Mouse (Mus musculus): ENCODE measurements around the gene Slc12a1.
"Not testable (repeated sequence)": the region's sequence is repeated elsewhere in the genome, so short reads cannot be mapped to it uniquely, and the experiment has no call there.

The Slc12a1 gene

GRCm38 (mm10) chr2:125152388-125152787, at the start of gene Slc12a1:
Gene Slc12a1 (plus strand): TSS chr2:125152505.
- no peak for DNase-seq

- DNase-seq: not testable (repeated sequence)
Measured at GRCm38 (mm10) chr2:125104491-125104890, 47.8 kb upstream of the Slc12a1 start.

- DNase-seq: not testable (repeated sequence)
Measured at GRCm38 (mm10) chr2:125106536-125106935, 45.8 kb upstream of the Slc12a1 start.

- no peak for DNase-seq
Measured at GRCm38 (mm10) chr2:125119381-125120110, 32.8 kb upstream of the Slc12a1 start.

GRCm38 (mm10) chr2:125122288-125122623, 30.0 kb upstream of the Slc12a1 start:
- DNase-seq: no peak

GRCm38 (mm10) chr2:125122624-125123476, 29.5 kb upstream of the Slc12a1 start:
- peak; percentile 59 for DNase-seq

- DNase-seq: peak; percentile 89
Measured at GRCm38 (mm10) chr2:125123477-125123852, 28.8 kb upstream of the Slc12a1 start, which contains the start of gene Myef2. Gene Myef2 (minus strand): TSS chr2:125123661.

- DNase-seq: no peak
Measured at GRCm38 (mm10) chr2:125125824-125126223, 26.5 kb upstream of the Slc12a1 start.

GRCm38 (mm10) chr2:125126792-125127191, 25.5 kb upstream of the Slc12a1 start:
- no peak for DNase-seq

- no peak for DNase-seq
Measured at GRCm38 (mm10) chr2:125134113-125134512, 18.2 kb upstream of the Slc12a1 start.

GRCm38 (mm10) chr2:125135903-125136811, 16.1 kb upstream of the Slc12a1 start, which contains the start of gene Ctxn2:
Gene Ctxn2 (plus strand): TSS chr2:125136692.
- peak; percentile 86 for DNase-seq

- DNase-seq: no peak
Measured at GRCm38 (mm10) chr2:125136846-125137245, 15.5 kb upstream of the Slc12a1 start.

GRCm38 (mm10) chr2:125142336-125142735, 10.0 kb upstream of the Slc12a1 start:
- DNase-seq: no peak

GRCm38 (mm10) chr2:125154294-125154693, 2.0 kb downstream of the Slc12a1 start:
- DNase-seq: no peak

GRCm38 (mm10) chr2:125155504-125155903, 3.2 kb downstream of the Slc12a1 start:
- no peak for DNase-seq

- no peak for DNase-seq
Measured at GRCm38 (mm10) chr2:125162012-125162470, 9.7 kb downstream of the Slc12a1 start.

- DNase-seq: no peak
Measured at GRCm38 (mm10) chr2:125178225-125178798, 26.0 kb downstream of the Slc12a1 start.

- no peak for DNase-seq
Measured at GRCm38 (mm10) chr2:125187904-125188303, 35.6 kb downstream of the Slc12a1 start.

- peak; percentile 62 for DNase-seq
Measured at GRCm38 (mm10) chr2:125189197-125189596, 36.9 kb downstream of the Slc12a1 start.

- no peak for DNase-seq
Measured at GRCm38 (mm10) chr2:125192905-125193304, 40.6 kb downstream of the Slc12a1 start.

GRCm38 (mm10) chr2:125196771-125197170, 44.5 kb downstream of the Slc12a1 start:
- no peak for DNase-seq

- DNase-seq: no peak
Measured at GRCm38 (mm10) chr2:125208894-125209596, 56.7 kb downstream of the Slc12a1 start.
